Mouse (Mus musculus): Measurements from ENCODE around the gene Adam17.
"Not testable (repeated sequence)": the region's sequence is repeated elsewhere in the genome, so short reads cannot be mapped to it uniquely, and the experiment has no call there.

The Adam17 gene

GRCm38 (mm10) chr12:21373100-21373819 is at the start of gene Adam17:
Gene Adam17 (minus strand): TSS chr12:21373632.
- DNase-seq, result peak; percentile 97

DNA sequence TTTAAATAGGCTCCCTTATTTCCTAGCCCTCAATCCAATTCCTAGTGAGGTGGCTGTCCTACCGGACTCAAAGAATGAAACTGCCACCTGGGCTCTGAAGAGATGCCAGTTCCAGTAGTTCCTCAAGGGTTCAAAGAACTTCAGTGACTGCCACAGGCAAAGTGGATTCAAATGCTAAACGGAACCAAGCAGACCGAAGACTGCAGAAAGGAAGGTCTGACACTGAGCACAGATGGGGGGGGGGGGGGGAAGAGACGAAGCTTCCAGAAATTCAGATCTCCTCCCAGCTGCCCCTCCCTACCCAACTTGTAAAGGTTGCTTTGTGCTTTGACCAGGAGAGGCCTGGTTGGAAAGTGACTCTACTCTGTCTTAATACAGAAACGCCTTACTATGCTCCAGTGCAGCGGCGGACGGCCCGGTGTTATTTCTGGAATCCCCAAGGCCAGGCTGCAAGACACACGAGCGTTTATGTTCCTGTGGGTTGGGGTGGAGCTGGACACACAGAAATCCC is 45.2 kb upstream of the Adam17 start:
- DNase-seq, result peak; percentile 28

DNA sequence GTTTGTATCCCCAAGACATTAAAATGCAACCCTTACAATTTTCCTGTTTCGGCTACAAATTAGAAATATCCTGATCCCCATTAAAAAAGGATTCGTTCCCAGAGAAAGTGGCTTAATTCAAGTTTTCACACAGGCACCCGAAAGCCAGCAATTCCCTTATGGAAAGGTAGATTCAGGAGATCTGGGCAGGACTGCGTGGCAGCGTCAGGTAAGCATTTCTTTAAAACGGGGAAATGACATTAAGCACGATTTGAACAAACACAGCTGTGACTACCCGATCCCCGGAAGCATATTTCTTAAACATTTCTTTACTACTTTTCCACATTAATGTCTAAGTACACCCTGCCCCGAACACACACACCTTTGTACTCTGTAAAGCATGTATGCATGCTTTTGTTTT is 44.7 kb upstream of the Adam17 start:
- DNase-seq, result no peak

- peak; percentile 95 for DNase-seq
Observed at GRCm38 (mm10) chr12:21417100-21418070, 44.0 kb upstream of the Adam17 start, which contains the start of gene Ywhaq. Gene Ywhaq (minus strand): TSS chr12:21417637.

DNA sequence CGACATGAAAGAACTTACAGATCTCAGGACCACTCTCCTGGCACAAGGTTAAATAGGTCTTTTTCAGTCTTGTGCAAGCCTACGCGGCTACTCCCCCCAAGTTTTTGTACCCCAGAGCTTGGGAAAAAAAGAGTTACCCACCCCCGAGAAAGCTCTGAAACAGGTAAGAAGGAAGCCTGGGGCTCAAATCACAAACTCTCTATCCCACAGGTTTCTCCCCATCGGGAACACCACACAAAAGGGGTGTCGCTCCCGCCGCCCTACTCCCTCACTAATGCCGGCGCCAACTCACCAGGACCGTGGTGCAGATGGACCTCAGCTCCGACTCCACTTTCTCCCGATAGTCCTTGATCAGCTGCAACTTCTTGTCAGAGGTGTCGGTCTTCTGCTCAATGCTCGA is 43.1 kb upstream of the Adam17 start:
- no peak for DNase-seq

DNA sequence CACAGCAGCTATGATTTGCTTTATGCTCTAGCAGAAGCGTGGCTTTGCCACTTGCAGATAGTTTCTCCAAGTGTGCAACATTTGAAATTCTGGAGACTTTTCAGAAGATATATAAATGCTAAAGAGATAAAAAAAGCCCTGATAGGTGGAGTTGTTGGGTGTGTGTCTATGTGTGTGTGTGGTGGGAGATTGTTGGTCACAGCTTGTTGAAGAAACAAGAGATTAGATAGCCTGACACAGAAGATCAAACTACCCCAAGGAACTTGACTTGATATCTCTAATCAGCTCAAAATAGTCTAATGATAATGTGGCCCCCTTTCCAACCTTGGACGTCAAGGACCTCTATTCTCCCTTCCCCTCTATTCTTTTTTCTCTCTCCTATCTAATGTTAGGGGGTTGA is 37.2 kb upstream of the Adam17 start:
- DNase-seq, result no peak

DNA sequence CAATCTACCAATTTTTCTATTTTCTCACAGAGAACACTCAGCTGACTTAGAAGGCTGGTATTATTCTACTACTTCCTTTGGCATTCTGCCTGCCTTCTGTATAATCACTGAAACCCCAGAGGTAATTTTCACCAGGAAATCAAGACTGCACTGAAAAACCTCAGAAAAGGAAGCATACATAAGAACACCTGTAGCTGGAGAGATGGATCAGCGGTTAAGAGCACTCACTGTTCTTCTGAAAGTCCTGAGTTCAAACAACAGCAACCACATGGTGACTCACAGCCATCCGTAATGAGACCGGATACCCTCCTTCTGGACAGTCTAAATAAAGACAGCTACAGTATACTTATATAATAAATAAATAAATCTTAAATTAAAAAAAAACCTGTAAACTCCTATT is 36.2 kb upstream of the Adam17 start:
- no peak for DNase-seq

DNA sequence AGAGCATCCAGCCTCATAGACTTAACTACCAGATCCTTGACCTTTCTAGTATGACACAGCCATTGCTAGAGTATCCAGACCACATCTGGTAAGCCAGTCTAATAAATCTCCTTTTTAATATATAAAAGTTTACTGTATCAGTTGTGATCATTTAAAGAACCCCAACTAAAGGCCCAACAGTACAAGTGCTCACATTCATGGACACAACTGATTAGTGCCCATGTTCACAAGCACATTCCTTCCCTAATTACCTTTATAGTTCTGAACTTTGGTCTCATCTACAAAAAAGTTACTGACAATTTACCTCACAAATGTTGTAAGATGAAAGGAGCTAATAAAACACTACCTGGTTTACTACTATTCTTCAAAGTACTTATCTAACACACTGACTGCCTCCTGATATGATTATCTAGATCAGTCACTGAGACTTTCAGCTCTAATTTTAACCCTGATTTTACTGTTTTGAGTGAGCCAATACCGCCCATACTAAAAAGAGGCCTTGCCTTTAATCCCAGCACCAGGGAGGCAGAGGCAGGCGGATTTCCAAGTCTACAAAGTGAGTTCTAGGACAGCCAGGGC is 35.4 kb upstream of the Adam17 start:
- DNase-seq, result no peak

DNA sequence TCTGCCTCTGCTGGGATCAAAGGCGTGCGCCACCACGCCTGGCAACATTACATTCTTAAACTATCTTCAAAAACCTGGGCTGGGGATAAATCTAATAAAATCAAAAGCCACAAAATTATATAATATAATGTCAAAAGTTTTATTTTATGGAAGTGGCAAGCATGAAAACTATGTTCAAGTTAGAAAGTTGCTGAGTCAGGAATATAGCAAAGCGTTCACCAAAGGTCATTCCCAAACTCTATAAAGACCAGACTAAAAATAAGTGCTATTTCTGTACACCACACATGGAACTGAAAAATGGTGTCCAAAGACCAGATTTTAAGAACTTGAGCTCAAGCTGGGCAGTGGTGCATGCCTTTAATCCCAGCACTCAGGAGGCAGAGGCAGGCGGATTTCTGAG is 29.3 kb upstream of the Adam17 start:
- no peak for DNase-seq

DNA sequence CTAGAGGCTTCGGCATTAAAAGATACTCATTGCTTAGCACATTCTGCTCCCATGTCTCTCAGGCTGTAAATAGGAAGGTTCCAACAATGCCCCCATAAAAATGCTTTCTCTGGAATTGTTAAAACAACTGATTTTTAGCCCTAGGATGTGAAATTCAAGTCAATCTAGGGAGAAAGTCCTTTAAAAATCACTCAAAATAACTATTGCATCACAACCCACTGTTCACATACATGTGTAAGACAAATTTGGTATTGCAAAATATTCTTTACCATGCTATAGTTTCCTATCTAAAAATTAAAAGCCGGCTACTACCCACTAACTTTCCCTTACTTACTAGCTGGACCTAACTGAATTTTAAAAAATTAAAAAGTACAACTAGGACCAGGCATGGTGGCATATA is 12.8 kb upstream of the Adam17 start:
- DNase-seq, result no peak

DNA sequence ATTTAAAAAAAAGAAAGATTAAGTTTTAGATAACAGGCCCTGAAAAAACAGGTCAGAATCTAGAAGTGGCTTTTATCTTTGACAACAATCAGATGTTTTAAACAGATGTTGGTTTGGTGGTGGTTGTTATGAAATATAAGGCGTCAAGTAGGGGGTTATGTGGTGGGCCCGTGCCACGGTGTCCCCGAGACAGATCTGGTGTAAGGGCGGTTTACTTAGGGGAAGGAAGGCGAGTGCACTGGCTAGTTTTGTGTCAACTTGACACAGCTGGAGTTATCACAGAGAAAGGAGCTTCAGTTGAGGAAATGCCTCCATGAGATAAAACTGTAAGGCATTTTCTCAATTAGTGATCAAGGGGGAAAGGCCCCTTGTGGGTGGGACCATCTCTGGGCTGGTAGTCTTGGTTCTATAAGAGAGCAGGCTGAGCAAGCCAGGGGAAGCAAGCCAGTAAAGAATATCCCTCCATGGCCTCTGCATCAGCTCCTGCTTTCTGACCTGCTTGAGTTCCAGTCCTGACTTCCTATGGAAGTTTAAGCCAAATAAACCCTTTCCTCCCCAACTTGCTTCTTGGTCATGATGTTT is 5.4 kb upstream of the Adam17 start:
- DNase-seq, result not testable (repeated sequence)

- no peak for DNase-seq
Observed at GRCm38 (mm10) chr12:21375376-21376157, 2.1 kb upstream of the Adam17 start.

- DNase-seq, result no peak
Observed at GRCm38 (mm10) chr12:21373820-21374475, 516 bp upstream of the Adam17 start.

DNA sequence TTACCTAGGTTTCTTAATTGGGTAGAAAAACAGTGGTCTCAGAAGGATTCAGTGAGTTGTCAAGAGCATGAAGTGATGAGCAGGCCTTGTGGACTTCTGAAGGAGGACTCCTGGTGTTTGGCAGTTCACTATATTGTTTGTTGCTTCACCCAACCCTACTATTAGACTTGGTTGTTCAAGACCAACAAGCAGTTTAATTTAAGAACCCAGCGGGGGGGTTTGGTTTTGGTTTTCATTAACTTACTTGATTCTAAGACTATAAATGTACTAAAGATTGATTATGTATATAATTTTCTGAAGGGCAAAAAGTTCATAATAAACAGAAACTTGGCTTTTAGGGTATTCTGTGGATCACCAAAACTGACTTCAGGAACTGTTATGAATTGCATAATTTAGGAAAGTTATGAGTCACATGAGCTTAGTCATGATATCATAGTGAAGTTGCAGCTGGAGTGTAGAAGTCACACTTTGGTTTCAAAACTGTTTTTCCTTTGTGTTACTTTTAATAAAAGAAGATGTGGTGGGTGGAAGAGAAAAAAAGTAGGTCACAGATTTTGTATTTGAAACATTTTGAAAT is 3.3 kb downstream of the Adam17 start:
- DNase-seq, result no peak

DNA sequence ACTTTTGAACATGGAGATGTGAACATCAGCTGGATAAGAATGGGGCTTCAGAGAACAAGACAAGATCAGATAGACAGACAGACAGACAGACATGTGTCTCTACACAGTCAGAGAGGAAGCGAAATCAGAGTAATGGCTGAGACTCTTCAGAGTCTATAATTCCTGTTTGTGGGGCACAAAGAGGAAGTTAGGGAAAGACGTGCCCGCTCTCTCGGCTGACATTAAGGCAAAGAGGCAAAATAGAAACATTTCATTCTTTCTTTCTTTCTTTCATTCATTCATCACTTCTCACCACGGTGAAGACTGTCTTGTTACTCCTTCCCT is 4.4 kb downstream of the Adam17 start:
- no peak for DNase-seq

- DNase-seq, result no peak
Observed at GRCm38 (mm10) chr12:21368376-21369086, 4.9 kb downstream of the Adam17 start.

- no peak for DNase-seq
Observed at GRCm38 (mm10) chr12:21364624-21365435, 8.6 kb downstream of the Adam17 start.

GRCm38 (mm10) chr12:21363195-21363594 is 10.2 kb downstream of the Adam17 start:
- no peak for DNase-seq

DNA sequence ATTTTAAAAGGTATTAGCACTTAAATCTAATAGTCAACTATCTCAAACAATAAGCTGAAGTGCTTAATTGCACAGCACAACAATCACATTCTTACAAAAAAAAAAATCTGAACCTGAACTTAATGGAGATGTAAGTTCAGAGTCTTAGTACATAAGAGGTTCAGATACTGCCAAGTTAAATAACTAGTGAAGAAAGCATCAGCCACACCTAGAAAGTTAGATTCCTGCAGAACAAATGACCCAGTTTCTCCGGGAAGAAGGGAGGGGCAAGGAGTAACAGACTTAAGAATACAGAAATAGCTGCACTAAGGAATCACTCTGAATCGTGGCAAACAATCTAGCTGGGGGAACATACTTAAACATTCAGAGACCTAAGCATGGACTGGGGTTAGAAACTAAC is 10.7 kb downstream of the Adam17 start:
- no peak for DNase-seq

DNA sequence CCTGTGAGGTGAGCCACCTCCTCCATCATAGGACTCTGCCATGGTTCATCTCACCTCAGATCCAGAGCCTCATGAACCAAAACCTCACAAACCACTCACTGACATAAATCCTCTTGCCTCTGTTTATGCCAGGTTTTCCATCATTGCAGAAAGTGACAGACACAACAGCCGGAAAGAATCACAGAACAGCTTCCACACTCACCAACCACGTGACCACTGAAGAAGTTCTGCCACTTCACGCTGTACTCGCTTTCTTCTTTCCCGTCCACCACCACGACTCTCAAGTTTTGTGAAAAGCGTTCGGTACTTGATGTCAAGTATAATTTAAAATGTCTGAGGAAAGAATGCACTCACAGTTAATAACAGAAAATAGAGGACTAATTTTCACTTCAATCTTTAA is 19.8 kb downstream of the Adam17 start:
- no peak for DNase-seq

All from kidney, adult 18-20 months (tissue).